Mouse (Mus musculus) embryonic facial prominence, embryonic 15.5 days (tissue): Measurements from ENCODE around the gene Trim13. TPM values are rescaled to one million over a fixed set of nuclear protein-coding genes. Genes with fewer than 3 reads are reported as not detected.
A peak's percentile ranks its signal among the peaks of the same experiment; 100 is the strongest.
"Not testable (repeated sequence)": the region's sequence is repeated elsewhere in the genome, so short reads cannot be mapped to it uniquely, and the experiment has no call there.

ENCODE experiments used
- ATAC-seq: fragments of 200-750 bp; cut with Nextera tagmentation; 2 replicates; pipeline ENCODE4 v1.8.0; 2017; ENCODE audit warnings: low read depth, moderate TSS enrichment; ENCODE audit not compliant: insufficient number of reproducible peaks, low FRiP score, low TSS enrichment
- H3K27ac ChIP-seq: fragments of 300-500 bp; sonication (generic); replicated peaks from 2 replicates; pipeline ENCODE4 v1.5.1; 2015; ENCODE audit warnings: mild to moderate bottlenecking, inconsistent platforms
- H3K27me3 ChIP-seq: fragments of 300-500 bp; sonication (generic); 2 replicates; pipeline ENCODE4 v1.6.1; 2015; ENCODE audit warnings: inconsistent platforms
- H3K36me3 ChIP-seq: fragments of 300-500 bp; sonication (generic); 2 replicates; pipeline ENCODE4 v1.6.1; 2015; ENCODE audit warnings: mild to moderate bottlenecking, inconsistent platforms
- H3K4me1 ChIP-seq: fragments of 300-500 bp; sonication (generic); 2 replicates; pipeline ENCODE4 v1.6.1; 2015; ENCODE audit warnings: inconsistent platforms
- H3K4me2 ChIP-seq: fragments of 300-500 bp; sonication (generic); replicated peaks from 2 replicates; pipeline ENCODE4 v1.6.1; 2015; ENCODE audit warnings: mild to moderate bottlenecking, inconsistent platforms
- H3K4me3 ChIP-seq: fragments of 300-500 bp; sonication (generic); replicated peaks from 2 replicates; pipeline ENCODE4 v1.5.1; 2015; ENCODE audit warnings: mild to moderate bottlenecking, inconsistent platforms
- H3K9ac ChIP-seq: fragments of 300-500 bp; sonication (generic); 2 replicates; pipeline ENCODE4 v1.6.1; 2015; ENCODE audit warnings: inconsistent platforms
- H3K9me3 ChIP-seq: fragments of 300-500 bp; sonication (generic); replicated peaks from 2 replicates; pipeline ENCODE4 v1.6.1; 2016; ENCODE audit warnings: inconsistent platforms
- WGBS: fragments of 180-500 bp; shearing (Covaris S2); methylation state at CpG from one replicate; pipeline ENCODE4 v1.1.7; 2015; 5-methylcytosine and 5-hydroxymethylcytosine counted together
- polyA plus RNA-seq: library from polyadenylated mRNA; unstranded; fragments of >200 nt; fragmentation: Nextera tagmentation; extraction: Ambion mirVana; gene quantifications from 2 replicates; pipeline ENCODE4 v1.2.1, GENCODE M21; 2015

The Trim13 gene
- polyA plus RNA-seq, 1 experiment from 2014 or later: 21.2 TPM

DNA sequence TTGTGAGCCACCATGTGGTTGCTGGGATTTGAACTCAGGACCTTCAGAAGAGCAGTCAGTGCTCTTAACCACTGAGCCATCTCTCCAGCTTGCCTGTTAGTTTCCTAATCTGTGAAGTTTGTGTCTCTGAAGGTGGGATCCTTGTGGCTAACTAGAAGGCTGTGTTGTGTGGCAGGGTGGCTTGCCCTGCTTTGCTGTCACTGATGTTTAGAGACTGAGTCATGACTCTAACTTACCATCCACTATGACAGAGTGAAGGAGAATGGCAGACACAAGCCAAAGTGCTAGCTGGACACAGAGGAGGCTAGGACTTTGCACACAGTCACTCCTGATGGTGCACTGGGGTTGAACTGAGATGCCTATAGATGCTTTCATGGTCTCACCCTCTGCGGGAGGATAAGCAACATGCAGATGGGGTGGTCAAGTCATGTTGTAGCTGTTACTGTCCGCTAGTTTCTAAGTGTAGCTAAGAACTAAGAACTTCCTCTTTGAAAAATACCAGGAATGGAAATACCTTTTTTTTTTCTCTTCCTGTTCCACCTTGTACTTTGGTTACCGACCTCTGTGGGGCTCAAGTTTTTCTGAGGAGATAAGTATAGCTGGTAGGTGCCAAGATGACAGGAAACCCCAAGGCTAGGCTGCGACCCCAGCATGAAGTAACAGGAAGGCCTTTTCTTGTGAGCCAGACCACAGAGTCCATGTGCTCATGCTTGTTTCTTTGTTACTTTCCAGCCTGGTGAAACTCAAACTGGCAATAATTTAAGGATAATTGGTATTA, 8.6 kb upstream of the Trim13 start:
- no peaks in the 10 kb centered on the region for H3K27me3 ChIP-seq
- H3K27ac ChIP-seq: no peak overlapping the region
- no peak overlapping the region for H3K4me3 ChIP-seq
- H3K36me3 ChIP-seq: no peaks in the 10 kb centered on the region
- no peaks in the 10 kb centered on the region for H3K9me3 ChIP-seq
- H3K4me2 ChIP-seq: no peak overlapping the region
- no peak for ATAC-seq
- H3K4me1 ChIP-seq: no peaks in the 10 kb centered on the region
- no peak overlapping the region for H3K9ac ChIP-seq
- 67% methylated on average over 4 of the region's 4 CpGs for WGBS

DNA sequence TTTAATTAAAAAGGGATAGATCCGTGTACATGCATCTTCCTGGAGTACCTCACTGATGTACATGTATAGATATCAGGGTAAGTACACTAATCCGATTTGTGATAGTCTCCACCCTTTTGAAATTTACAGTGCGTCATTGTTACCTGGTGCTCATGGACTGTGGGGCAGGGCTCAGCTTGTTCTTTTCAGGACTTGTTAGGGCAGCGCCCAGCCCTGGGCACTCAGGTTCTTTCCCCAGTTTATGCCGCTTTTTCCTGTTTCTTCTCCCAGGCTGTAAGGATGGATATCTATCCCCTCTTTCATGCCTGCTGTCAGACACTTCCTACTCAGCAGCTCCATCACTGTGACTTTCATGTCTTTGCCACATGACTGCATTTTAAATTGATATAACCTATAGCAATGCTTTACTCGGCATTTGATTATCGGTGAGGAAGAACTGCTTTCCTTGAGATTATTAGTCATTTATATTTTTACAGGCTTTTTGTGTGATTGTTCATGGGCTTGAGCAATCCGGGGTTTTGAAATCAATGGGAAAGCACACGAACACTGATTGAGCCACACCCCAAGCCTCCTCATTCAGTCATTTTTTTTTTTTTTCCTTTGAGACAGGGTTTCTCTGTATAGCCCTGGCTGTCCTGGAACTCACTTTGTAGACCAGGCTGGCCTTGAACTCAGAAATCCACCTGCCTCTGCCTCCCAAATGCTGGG, 1.2 kb upstream of the Trim13 start:
- 68% methylated on average over 9 of the region's 9 CpGs for WGBS
- H3K4me1 ChIP-seq: peaks cover 8% of the 10 kb centered on the region
- ATAC-seq: no peak

DNA sequence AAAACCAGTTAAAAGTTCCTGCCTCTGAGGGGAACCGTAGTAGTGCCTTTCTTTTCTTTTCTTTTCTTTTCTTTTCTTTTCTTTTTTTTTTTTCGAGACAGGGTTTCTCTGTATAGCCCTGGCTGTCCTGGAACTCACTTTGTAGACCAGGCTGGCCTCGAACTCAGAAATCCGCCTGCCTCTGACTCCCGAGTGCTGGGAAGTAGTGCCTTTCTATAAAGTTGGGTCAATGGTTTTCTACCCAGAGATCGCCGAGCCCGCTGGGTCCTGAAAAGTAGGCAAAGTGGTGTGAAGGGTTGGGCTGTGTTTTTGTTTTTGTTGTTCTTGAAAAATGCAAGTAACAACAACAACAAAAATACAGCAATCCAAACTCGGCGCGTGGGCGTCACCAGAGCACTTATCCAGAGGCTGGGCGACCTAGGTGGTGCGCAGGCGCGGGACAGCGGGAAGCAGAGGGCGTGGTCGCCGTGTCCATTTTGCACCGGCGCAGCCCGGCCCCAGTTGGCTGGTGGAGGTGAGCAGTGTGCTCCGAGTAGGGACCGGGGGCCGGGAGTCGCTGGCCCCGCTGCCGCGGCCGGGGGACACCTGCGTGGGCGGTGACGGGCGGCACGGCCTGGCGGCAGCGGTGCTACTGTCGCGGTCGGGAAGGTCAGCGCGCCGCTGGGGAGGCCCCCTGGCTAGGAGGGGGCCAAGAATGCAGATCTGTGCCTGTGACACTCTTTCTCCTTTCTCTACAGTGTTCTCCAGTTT, 1.2 kb downstream of the Trim13 start:
- 0 out of 2 replicates have a peak, but pooled peaks cover 8% of the 10 kb centered on the region for H3K36me3 ChIP-seq
- H3K4me1 ChIP-seq: peaks cover 8% of the 10 kb centered on the region
- H3K9ac ChIP-seq: peak overlapping the region; percentile 84
- peak overlapping the region; percentile 78 for H3K4me3 ChIP-seq
- peak; percentile 90 for ATAC-seq
- H3K9me3 ChIP-seq: no peaks in the 10 kb centered on the region
- H3K27ac ChIP-seq: peak overlapping the region; percentile 85
- 5% methylated on average over 42 of the region's 44 CpGs for WGBS
- H3K27me3 ChIP-seq: no peaks in the 10 kb centered on the region
- peak overlapping the region; percentile 51 for H3K4me2 ChIP-seq

More for the DNA sequence above, 1.2 kb upstream of the Trim13 start:
- Histone ChIP-seq H3K9me3 (no peaks in the 10 kb centered on the region), H3K4me3 (no peak overlapping the region), H3K4me2 (no peak overlapping the region), H3K27me3 (no peaks in the 10 kb centered on the region), H3K9ac (no peak overlapping the region), H3K36me3 (no peaks in the 10 kb centered on the region), H3K27ac (no peak overlapping the region)

DNA sequence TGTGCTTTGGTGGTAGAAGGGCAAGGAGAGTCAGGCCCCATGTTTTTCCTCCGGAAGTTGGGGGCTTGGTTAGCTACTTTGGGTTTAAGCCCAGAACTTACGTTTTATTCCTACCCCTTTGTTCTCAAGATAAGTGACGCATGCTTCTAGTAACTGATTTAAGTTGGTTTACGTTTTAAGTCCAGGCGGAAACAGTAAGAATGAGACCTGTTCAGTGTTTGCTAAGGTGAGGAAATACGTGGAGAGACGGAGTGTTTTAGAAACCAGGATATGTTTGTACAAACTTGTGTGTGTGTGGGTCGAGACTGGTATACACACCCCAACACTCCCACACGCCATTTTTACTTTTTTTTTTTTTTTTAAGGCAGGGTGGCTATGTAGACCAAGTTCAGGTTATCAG, 3.3 kb downstream of the Trim13 start:
- Histone ChIP-seq H3K9ac (no peak overlapping the region), H3K4me2 (no peak overlapping the region), H3K36me3 (peaks cover 23% of the 10 kb centered on the region; the same call in 1 of the 2 replicates), H3K9me3 (no peaks in the 10 kb centered on the region), H3K4me3 (no peak overlapping the region), H3K4me1 (peaks cover 8% of the 10 kb centered on the region), H3K27ac (no peak overlapping the region), H3K27me3 (no peaks in the 10 kb centered on the region)
- 76% methylated on average over 9 of the region's 9 CpGs for WGBS
- ATAC-seq: no peak

DNA sequence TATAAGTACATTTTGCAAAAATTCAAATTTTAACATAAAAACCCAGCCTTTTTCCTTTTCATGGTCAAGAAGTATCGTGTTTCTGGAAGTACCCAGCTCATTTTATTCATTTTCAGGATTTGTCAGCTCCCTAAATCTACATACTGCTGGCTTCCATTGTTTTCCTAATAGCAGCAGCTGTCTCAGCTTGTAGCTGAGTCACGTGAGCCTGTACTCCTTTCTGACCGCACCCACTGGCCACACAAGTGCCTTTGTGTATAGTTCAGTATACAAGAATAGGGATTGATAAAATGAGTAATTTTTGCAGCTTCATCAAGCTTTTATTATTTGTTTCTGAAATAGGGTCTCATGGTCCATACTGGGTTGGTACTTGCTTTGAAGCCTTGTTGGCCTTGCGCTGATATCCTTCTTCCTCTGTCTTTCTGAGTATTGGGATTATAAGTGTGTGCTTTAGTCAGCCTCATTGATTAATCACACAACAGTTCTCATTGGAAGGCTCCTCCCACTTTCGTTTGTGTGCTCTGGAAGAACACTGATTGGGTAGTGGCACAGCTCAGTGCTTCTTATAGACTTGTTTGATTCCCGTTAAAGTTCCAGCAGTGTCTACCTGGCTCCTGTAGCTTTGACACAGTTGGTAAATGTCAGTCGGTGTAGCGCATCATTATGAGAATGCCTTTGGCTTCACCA, 5.2 kb downstream of the Trim13 start:
- Histone ChIP-seq H3K36me3 (peaks cover 30% of the 10 kb centered on the region; the same call in 1 of the 2 replicates), H3K4me3 (no peak overlapping the region), H3K4me2 (no peak overlapping the region), H3K4me1 (peaks cover 8% of the 10 kb centered on the region), H3K9me3 (no peaks in the 10 kb centered on the region), H3K27ac (no peak overlapping the region), H3K9ac (no peak overlapping the region), H3K27me3 (no peaks in the 10 kb centered on the region)
- WGBS: 74% methylated on average over 8 of the region's 8 CpGs
- no peak for ATAC-seq

DNA sequence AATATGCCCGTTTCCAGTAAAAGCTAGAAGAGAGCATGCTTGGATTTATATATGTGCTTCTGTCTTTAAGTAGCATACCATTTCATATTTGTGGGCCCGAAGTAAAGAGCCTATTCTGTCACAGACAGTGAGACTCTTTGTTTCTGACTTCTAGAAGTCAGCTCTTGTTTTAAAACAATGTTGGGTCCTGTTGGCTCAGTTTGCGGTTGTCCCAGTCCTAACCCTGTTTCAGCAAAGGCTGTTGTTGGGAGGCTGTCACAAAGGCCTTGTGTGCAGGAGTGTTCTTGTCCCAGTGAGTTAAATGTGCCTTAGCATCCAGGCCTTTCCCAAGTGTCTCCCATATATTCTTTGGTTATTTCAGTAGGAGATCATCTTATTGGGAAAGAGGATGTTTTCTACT, 6.0 kb downstream of the Trim13 start:
- H3K27me3 ChIP-seq: no peaks in the 10 kb centered on the region
- H3K4me1 ChIP-seq: peaks cover 8% of the 10 kb centered on the region
- H3K36me3 ChIP-seq: peaks cover 30% of the 10 kb centered on the region; the same call in 1 of the 2 replicates
- no peak overlapping the region for H3K4me2 ChIP-seq
- H3K4me3 ChIP-seq: no peak overlapping the region
- no peak overlapping the region for H3K9ac ChIP-seq
- no peaks in the 10 kb centered on the region for H3K9me3 ChIP-seq
- 81% methylated on average over 3 of the region's 3 CpGs for WGBS
- no peak for ATAC-seq
- H3K27ac ChIP-seq: no peak overlapping the region

DNA sequence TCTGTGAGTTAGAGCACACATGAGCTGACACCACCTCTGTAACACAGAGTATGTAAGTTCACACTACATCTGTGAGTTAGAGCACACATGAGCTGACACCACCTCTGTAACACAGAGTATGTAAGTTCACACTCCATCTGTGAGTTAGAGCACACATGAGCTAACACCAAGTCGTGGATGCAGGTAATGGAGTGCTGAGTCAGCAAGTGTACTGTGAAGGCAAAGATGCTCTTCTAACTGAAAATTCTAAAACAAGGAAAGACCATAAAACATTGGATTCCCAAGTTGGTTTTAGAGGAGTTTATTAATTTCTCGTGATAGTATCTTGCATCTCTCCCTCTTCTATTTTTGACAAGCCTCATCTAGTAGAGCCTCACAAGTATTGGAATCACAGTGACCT, 8.0 kb downstream of the Trim13 start:
- H3K27ac ChIP-seq, ATAC-seq, H3K9ac ChIP-seq, H3K27me3 ChIP-seq, H3K4me2 ChIP-seq, H3K4me3 ChIP-seq, H3K9me3 ChIP-seq, H3K4me1 ChIP-seq: not testable (repeated sequence)
- 93% methylated on average over 2 of the region's 2 CpGs for WGBS
- peaks cover 30% of the 10 kb centered on the region; the same call in 1 of the 2 replicates for H3K36me3 ChIP-seq

DNA sequence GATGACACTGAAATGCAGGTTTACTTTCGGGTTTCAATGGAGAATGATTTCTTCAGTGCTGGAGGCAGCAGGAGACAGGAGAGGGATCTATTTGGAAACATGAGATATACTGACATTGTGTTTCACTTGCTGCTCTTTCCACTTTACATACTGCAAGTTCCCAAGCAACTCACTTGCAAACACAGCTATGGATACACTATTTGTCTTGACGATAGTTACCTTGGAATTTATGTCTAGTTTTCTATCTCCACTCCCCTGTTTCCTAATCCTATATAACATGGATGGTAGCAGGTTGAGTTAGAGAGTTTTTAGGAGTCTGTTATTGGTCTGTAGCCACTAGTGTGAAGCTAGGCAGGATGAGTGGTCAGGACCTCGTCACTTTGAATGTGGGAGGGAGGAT, 9.1 kb downstream of the Trim13 start, which contains the start of gene Kcnrg:
Gene Kcnrg, plus strand, starts transcription at position 301 of the 400 bp plus-strand sequence.
- ATAC-seq: no peak
- no peak within 1 kb of the TSS for H3K27ac ChIP-seq
- 83% methylated on average over 3 of the region's 3 CpGs for WGBS

DNA sequence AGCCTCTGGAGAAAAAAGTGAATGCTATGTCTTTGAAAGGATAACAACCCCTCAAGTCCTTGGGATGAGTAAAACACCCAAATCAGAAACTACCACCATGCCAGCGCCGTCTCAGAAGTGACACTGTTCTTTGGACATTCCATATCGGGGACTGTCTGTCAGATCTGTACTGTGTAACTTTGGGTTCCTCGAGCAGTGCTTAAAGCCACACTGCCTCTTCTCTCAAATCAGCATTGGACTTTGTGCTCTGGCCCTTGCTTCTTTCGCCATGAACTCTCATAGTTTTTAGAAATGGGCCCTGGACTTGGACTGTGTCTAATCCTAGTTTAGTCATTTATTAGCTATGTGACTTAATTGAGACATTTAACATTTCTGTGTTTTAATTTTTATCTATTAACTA, 13.7 kb downstream of the Trim13 start:
- H3K27me3 ChIP-seq: no peaks in the 10 kb centered on the region
- H3K9ac ChIP-seq: no peak overlapping the region
- no peak for ATAC-seq
- no peak overlapping the region for H3K4me3 ChIP-seq
- H3K9me3 ChIP-seq: no peaks in the 10 kb centered on the region
- H3K4me1 ChIP-seq: no peaks in the 10 kb centered on the region
- H3K4me2 ChIP-seq: no peak overlapping the region
- no peak overlapping the region for H3K27ac ChIP-seq
- H3K36me3 ChIP-seq: peaks cover 2% of the 10 kb centered on the region; the same call in 1 of the 2 replicates
- 93% methylated on average over 5 of the region's 5 CpGs for WGBS

More for the DNA sequence above, 9.1 kb downstream of the Trim13 start, which contains the start of gene Kcnrg:
- Histone ChIP-seq H3K9ac (no peak within 1 kb of the TSS), H3K9me3 (no peaks in the 10 kb centered on the region), H3K4me3 (no peak within 1 kb of the TSS), H3K36me3 (peaks cover 30% of the 10 kb centered on the region; the same call in 1 of the 2 replicates), H3K27me3 (no peaks in the 10 kb centered on the region), H3K4me2 (no peak within 1 kb of the TSS), H3K4me1 (no peaks in the 10 kb centered on the region)

DNA sequence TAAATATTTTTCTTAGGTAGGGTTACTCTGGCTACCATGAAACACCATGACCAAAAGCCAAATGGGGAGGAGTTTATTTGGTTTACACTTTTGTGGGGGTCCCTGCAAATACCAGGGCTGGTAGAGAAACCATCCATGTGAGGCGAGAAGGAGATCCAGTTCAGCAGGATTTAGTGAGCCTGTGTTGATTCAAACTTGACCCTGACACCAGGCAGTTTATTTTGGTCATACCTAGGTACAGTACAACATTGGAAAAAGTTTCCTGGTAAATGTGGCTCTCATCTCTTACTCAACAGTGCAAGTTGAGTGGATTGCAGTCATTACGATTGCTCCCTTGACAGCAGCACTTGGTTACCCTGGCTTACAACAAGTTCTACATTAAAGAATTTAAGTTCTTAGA, 15.3 kb downstream of the Trim13 start:
- 93% methylated on average over 2 of the region's 2 CpGs for WGBS
- no peaks in the 10 kb centered on the region for H3K4me1 ChIP-seq
- no peaks in the 10 kb centered on the region for H3K36me3 ChIP-seq
- no peak overlapping the region for H3K9ac ChIP-seq
- no peak overlapping the region for H3K27ac ChIP-seq
- ATAC-seq: no peak
- no peaks in the 10 kb centered on the region for H3K27me3 ChIP-seq
- H3K4me2 ChIP-seq: no peak overlapping the region
- H3K9me3 ChIP-seq: no peaks in the 10 kb centered on the region
- no peak overlapping the region for H3K4me3 ChIP-seq
